Mouse (Mus musculus): Measurements from ENCODE around the gene Tmem185a.
"Not testable (repeated sequence)": the region's sequence is repeated elsewhere in the genome, so short reads cannot be mapped to it uniquely, and the experiment has no call there.

DNA sequence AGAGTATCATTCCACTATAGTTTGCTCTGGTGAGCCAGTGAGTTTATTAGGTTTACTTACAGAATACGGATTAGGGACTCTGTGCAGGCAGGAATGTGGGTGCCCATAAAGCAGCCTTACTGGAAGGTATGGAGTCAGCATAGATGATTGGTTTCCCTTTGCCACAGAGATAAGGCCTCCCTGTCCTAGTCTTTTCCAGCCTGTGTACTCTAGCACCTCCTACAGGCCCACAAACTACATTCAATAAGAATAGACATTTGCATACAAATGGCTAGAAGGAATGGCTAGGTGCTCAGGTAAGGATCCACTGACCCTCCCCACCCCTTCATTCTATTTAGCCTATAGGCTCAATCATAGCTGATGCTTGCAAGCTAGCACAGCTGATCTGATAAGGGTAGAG lies 24.6 kb downstream of the Tmem185a start:
- TF ChIP-seq POLR2A (IDR thresholded peaks at IDR 0.05; ENCODE audit: borderline replicate concordance, low read depth, low read length); CTCF (IDR thresholded peaks at IDR 0.05; ENCODE audit: low read depth, low read length): not testable (repeated sequence)

All from bone marrow macrophage, adult 2 months (primary cell).